Mouse (Mus musculus): ENCODE results near the gene Il17rd. TPM values are rescaled to one million over a fixed set of nuclear protein-coding genes. Genes with fewer than 3 reads are reported as not detected.

The Il17rd gene
- polyA plus RNA-seq, 1 experiment, result not detected

GRCm38 (mm10) chr14:27102720-27103119, 64.0 kb downstream of the Il17rd start:
- TF ChIP-seq GATA1 (IDR thresholded peaks at IDR 0.05; ENCODE audit: low read length), result no peak

GRCm38 (mm10) chr14:27105731-27106457, 67.2 kb downstream of the Il17rd start:
- no peak for TF ChIP-seq GATA1 (IDR thresholded peaks at IDR 0.05; ENCODE audit: low read length)

- TF ChIP-seq GATA1 (IDR thresholded peaks at IDR 0.05; ENCODE audit: low read length), result no peak
These were observed 70.2 kb downstream of the Il17rd start for GRCm38 (mm10) chr14:27108748-27109504.

- no peak for TF ChIP-seq GATA1 (IDR thresholded peaks at IDR 0.05; ENCODE audit: low read length)
These were observed 75.9 kb downstream of the Il17rd start, which contains the start of gene Arhgef3 for GRCm38 (mm10) chr14:27114362-27115274. TSS of gene Arhgef3 (plus strand) at chr14:27114899.

- TF ChIP-seq GATA1 (IDR thresholded peaks at IDR 0.05; ENCODE audit: low read length), result no peak
These were observed 76.5 kb downstream of the Il17rd start for GRCm38 (mm10) chr14:27115275-27115660.

- TF ChIP-seq GATA1 (IDR thresholded peaks at IDR 0.05; ENCODE audit: low read length), result no peak
These were observed 77.2 kb downstream of the Il17rd start for GRCm38 (mm10) chr14:27115991-27116390.

- TF ChIP-seq GATA1 (IDR thresholded peaks at IDR 0.05; ENCODE audit: low read length), result no peak
These were observed 77.9 kb downstream of the Il17rd start for GRCm38 (mm10) chr14:27116577-27117165.

- TF ChIP-seq GATA1 (IDR thresholded peaks at IDR 0.05; ENCODE audit: low read length), result no peak
These were observed 79.8 kb downstream of the Il17rd start for GRCm38 (mm10) chr14:27118546-27118945.

GRCm38 (mm10) chr14:27122646-27123045, 83.9 kb downstream of the Il17rd start:
- TF ChIP-seq GATA1 (IDR thresholded peaks at IDR 0.05; ENCODE audit: low read length), result no peak

- no peak for TF ChIP-seq GATA1 (IDR thresholded peaks at IDR 0.05; ENCODE audit: low read length)
These were observed 84.8 kb downstream of the Il17rd start for GRCm38 (mm10) chr14:27123543-27123942.

- TF ChIP-seq GATA1 (IDR thresholded peaks at IDR 0.05; ENCODE audit: low read length), result no peak
These were observed 91.3 kb downstream of the Il17rd start for GRCm38 (mm10) chr14:27130031-27130430.

- TF ChIP-seq GATA1 (IDR thresholded peaks at IDR 0.05; ENCODE audit: low read length), result no peak
These were observed 91.9 kb downstream of the Il17rd start for GRCm38 (mm10) chr14:27130676-27131075.

- TF ChIP-seq GATA1 (IDR thresholded peaks at IDR 0.05; ENCODE audit: low read length), result no peak
These were observed 92.8 kb downstream of the Il17rd start for GRCm38 (mm10) chr14:27131521-27131920.

- TF ChIP-seq GATA1 (IDR thresholded peaks at IDR 0.05; ENCODE audit: low read length), result no peak
These were observed 100.2 kb downstream of the Il17rd start for GRCm38 (mm10) chr14:27138891-27139290.

- TF ChIP-seq GATA1 (IDR thresholded peaks at IDR 0.05; ENCODE audit: low read length), result no peak
These were observed 101.2 kb downstream of the Il17rd start for GRCm38 (mm10) chr14:27139968-27140367.
